Mouse (Mus musculus) liver, embryonic 14.5 days (tissue): ENCODE data around the gene Nme8. TPM values are rescaled to one million over a fixed set of nuclear protein-coding genes. Genes with fewer than 3 reads are reported as not detected.

Experiments
- ATAC-seq: fragments of 200-750 bp; cut with Nextera tagmentation; 2 replicates; pipeline ENCODE4 v1.8.0; 2017; ENCODE audit warnings: moderate number of reproducible peaks, mild to moderate bottlenecking, moderate library complexity; ENCODE audit not compliant: insufficient read depth
- DNase-seq, 3 experiments: peaks; one replicate each; pipeline ENCODE4 v3.0.0-alpha.2; 2012 to 2013; ENCODE audit warnings: low read depth in 3 of 3, low spot score in 3 of 3
- H3K27ac ChIP-seq: fragments of 300-500 bp; sonication (generic); 2 replicates; pipeline ENCODE4 v1.5.1; 2014; ENCODE audit warnings: moderate library complexity, mild to moderate bottlenecking, control low read depth, inconsistent platforms
- H3K27me3 ChIP-seq: fragments of 300-500 bp; sonication (generic); 2 replicates; pipeline ENCODE4 v1.6.1; 2014; ENCODE audit warnings: mild to moderate bottlenecking, low read length, moderate library complexity; ENCODE audit not compliant: control insufficient read depth, insufficient read depth
- H3K36me3 ChIP-seq: fragments of 300-500 bp; sonication (generic); replicated peaks from 2 replicates; pipeline ENCODE4 v1.6.1; 2014; ENCODE audit warnings: low read depth; ENCODE audit not compliant: control insufficient read depth, insufficient read depth
- H3K4me1 ChIP-seq, 2 experiments: fragments of 200-500 bp in 1 of 2; fragments of 300-500 bp in 1 of 2; sonication (generic) in 1 of 2; replicated peaks; 2 replicates each; pipeline ENCODE4 v1.6.1; 2012 to 2014; ENCODE audit warnings: antibody characterized with exemption in 1 of 2, inconsistent platforms in 1 of 2, low read length in 1 of 2; ENCODE audit not compliant: control insufficient read depth in 2 of 2, insufficient read depth in 2 of 2
- H3K4me2 ChIP-seq: fragments of 300-500 bp; sonication (generic); 2 replicates; pipeline ENCODE4 v1.6.1; 2014; ENCODE audit warnings: low read depth, mild to moderate bottlenecking, control low read depth, moderate library complexity
- H3K4me3 ChIP-seq, 2 experiments: fragments of 200-500 bp in 1 of 2; fragments of 300-500 bp in 1 of 2; sonication (generic) in 1 of 2; 2 replicates each; pipeline ENCODE4 v1.5.1; 2012 to 2014; ENCODE audit warnings: low read depth in 2 of 2, low read length in 2 of 2, mild to moderate bottlenecking in 2 of 2, control low read depth in 1 of 2, inconsistent platforms in 1 of 2, moderate library complexity in 1 of 2; ENCODE audit not compliant: insufficient read depth in 1 of 2
- H3K9ac ChIP-seq: fragments of 300-500 bp; sonication (generic); replicated peaks from 2 replicates; pipeline ENCODE4 v1.6.1; 2014; ENCODE audit warnings: mild to moderate bottlenecking, control low read depth, moderate library complexity
- H3K9me3 ChIP-seq: fragments of 300-500 bp; sonication (generic); 2 replicates; pipeline ENCODE4 v1.6.1; 2016; ENCODE audit warnings: low read length, mixed read lengths; ENCODE audit not compliant: control insufficient read depth
- CTCF ChIP-seq: IDR thresholded peaks from 2 replicates; pipeline ENCODE4 v1.5.1; 2016; ENCODE audit warnings: antibody characterized with exemption, low read depth, control low read depth
- EP300 ChIP-seq: IDR thresholded peaks from 2 replicates; pipeline ENCODE4 v1.6.1; 2016; ENCODE audit warnings: antibody characterized with exemption, low read depth
- WGBS: fragments of 180-500 bp; shearing (Covaris S2); extraction: QIAGEN DNeasy Blood & Tissue Kit; methylation state at CpG from one replicate; pipeline ENCODE4 v1.1.7; 2014; ENCODE audit not compliant: insufficient replicate concordance; 5-methylcytosine and 5-hydroxymethylcytosine counted together
- polyA plus RNA-seq, 2 experiments: library from polyadenylated mRNA; depleted of rRNA in 1 of 2; stranded (reverse) in 1 of 2; unstranded in 1 of 2; fragments of >200 nt; fragmentation: Nextera tagmentation in 1 of 2; extraction: Ambion mirVana in 1 of 2; gene quantifications; 2 replicates each; pipeline versions ENCODE4 v1.2.1 to v1.2.3; 2012 to 2014

Gene Nme8
- polyA plus RNA-seq, 2 experiments: not detected

- 77% methylated on average over 1 of the region's 1 CpGs for WGBS
- DNase-seq (no peak), ATAC-seq (no peak)
- Histone ChIP-seq H3K27me3 (no peaks in the 10 kb centered on the region), H3K36me3 (no peaks in the 10 kb centered on the region), H3K9ac (no peak overlapping the region), H3K27ac (no peak overlapping the region), H3K9me3 (no peaks in the 10 kb centered on the region), H3K4me2 (no peak overlapping the region), H3K4me1 (peaks cover 0 to 2% of the 10 kb centered on the region in 2 experiments; a peak in 1 of 4 replicates), H3K4me3 (no peak overlapping the region)
- TF ChIP-seq CTCF (no peak), EP300 (no peak)
These were observed 95.1 kb downstream of the Nme8 start for GRCm38 (mm10) chr13:19602531-19602930.

- ATAC-seq (no peak), DNase-seq (no peak)
- Histone ChIP-seq H3K9me3 (no peaks in the 10 kb centered on the region), H3K27ac (no peak overlapping the region), H3K9ac (no peak overlapping the region), H3K4me1 (0 out of 4 replicates have a peak, but pooled peaks cover 0 to 2% of the 10 kb centered on the region in 2 experiments), H3K36me3 (no peaks in the 10 kb centered on the region), H3K4me2 (no peak overlapping the region), H3K27me3 (no peaks in the 10 kb centered on the region), H3K4me3 (no peak overlapping the region)
- WGBS: 66% methylated on average over 6 of the region's 6 CpGs
- TF ChIP-seq EP300 (no peak), CTCF (no peak)
These were observed 98.4 kb downstream of the Nme8 start for GRCm38 (mm10) chr13:19599242-19599641.

GRCm38 (mm10) chr13:19595141-19595540 is 102.5 kb downstream of the Nme8 start:
- no peak overlapping the region for H3K9ac ChIP-seq
- ATAC-seq: no peak
- H3K27ac ChIP-seq: no peak overlapping the region
- H3K27me3 ChIP-seq: no peaks in the 10 kb centered on the region
- DNase-seq: no peak
- WGBS: 71% methylated on average over 1 of the region's 1 CpGs
- no peaks in the 10 kb centered on the region for H3K9me3 ChIP-seq
- no peaks in the 10 kb centered on the region for H3K36me3 ChIP-seq
- H3K4me3 ChIP-seq: no peak overlapping the region
- no peaks in the 10 kb centered on the region for H3K4me1 ChIP-seq
- no peak for TF ChIP-seq CTCF
- no peak for TF ChIP-seq EP300
- H3K4me2 ChIP-seq: no peak overlapping the region

Other genes starting within 250 kb of the Nme8 start
- gene Epdr1, start 77.9 kb downstream of the Nme8 start, polyA plus RNA-seq (2012; rRNA removed): 8.3 and 9.0 TPM in 2 replicates
- gene Epdr1, start 77.9 kb downstream of the Nme8 start, polyA plus RNA-seq (2014; fragmentation: Nextera tagmentation; extraction: Ambion mirVana): 14.7 and 18.6 TPM in 2 replicates
- gene Sfrp4, start 74.7 kb downstream of the Nme8 start, polyA plus RNA-seq (2012; rRNA removed): 0.66 and 0.69 TPM in 2 replicates
- 0.25 and 0.44 TPM in 2 replicates for gene Sfrp4, start 74.7 kb downstream of the Nme8 start, polyA plus RNA-seq (2014; fragmentation: Nextera tagmentation; extraction: Ambion mirVana)
- gene Gpr141, start 126.5 kb upstream of the Nme8 start, polyA plus RNA-seq (2012; rRNA removed): 0.32 and 0.65 TPM in 2 replicates
- 1.6 and 2.8 TPM in 2 replicates for gene Gpr141, start 126.5 kb upstream of the Nme8 start, polyA plus RNA-seq (2014; fragmentation: Nextera tagmentation; extraction: Ambion mirVana)